Mouse (Mus musculus) liver, adult 2 months (tissue): ENCODE measurements around the gene Mrs2. TPM values are rescaled to one million over a fixed set of nuclear protein-coding genes. Genes with fewer than 3 reads are reported as not detected.

ENCODE experiments used
- DNase-seq: peaks from one replicate; pipeline ENCODE4 v3.0.0-alpha.2; 2011; ENCODE audit warnings: low read depth, low spot score; ENCODE audit errors: extremely low read depth
- H3K27ac ChIP-seq: fragments of 200-500 bp; replicated peaks from 2 replicates; pipeline ENCODE4 v1.5.1; 2012; ENCODE audit warnings: low read depth, mild to moderate bottlenecking, control low read depth, inconsistent platforms, low read length; ENCODE audit not compliant: insufficient read depth
- H3K27me3 ChIP-seq: fragments of 200-500 bp; 2 replicates; pipeline ENCODE4 v1.6.1; 2012; ENCODE audit warnings: mild to moderate bottlenecking, moderate library complexity, low read length, inconsistent platforms; ENCODE audit not compliant: control insufficient read depth, insufficient read depth
- H3K36me3 ChIP-seq: fragments of 200-500 bp; 2 replicates; pipeline ENCODE4 v1.6.1; 2012; ENCODE audit warnings: low read length, inconsistent platforms; ENCODE audit not compliant: control insufficient read depth, insufficient read depth
- H3K4me1 ChIP-seq: fragments of 200-500 bp; 2 replicates; pipeline ENCODE4 v1.6.1; 2011; ENCODE audit warnings: low read length; ENCODE audit not compliant: control insufficient read depth, insufficient read depth
- H3K4me3 ChIP-seq: fragments of 200-500 bp; 2 replicates; pipeline ENCODE4 v1.5.1; 2011; ENCODE audit warnings: low read depth, mild to moderate bottlenecking, control low read depth, low read length, moderate library complexity; ENCODE audit not compliant: insufficient read depth
- H3K79me2 ChIP-seq: fragments of 200-500 bp; 2 replicates; pipeline ENCODE4 v1.6.1; 2012; ENCODE audit warnings: inconsistent platforms, mild to moderate bottlenecking, low read length, moderate library complexity; ENCODE audit not compliant: control insufficient read depth, insufficient read depth
- H3K9ac ChIP-seq: fragments of 200-500 bp; 2 replicates; pipeline ENCODE4 v1.6.1; 2012; ENCODE audit warnings: low read depth, mild to moderate bottlenecking, control low read depth, inconsistent platforms, low read length
- CTCF ChIP-seq: fragments of 200-500 bp; IDR thresholded peaks from 2 replicates; pipeline ENCODE4 v1.5.1; 2011; ENCODE audit warnings: low read depth, low read length, control low read depth
- POLR2A ChIP-seq: fragments of 200-500 bp; IDR thresholded peaks from 2 replicates; pipeline ENCODE4 v1.6.1; 2011; ENCODE audit warnings: low read length, control low read depth; ENCODE audit not compliant: insufficient read depth; ENCODE audit errors: extremely low read depth
- WGBS: fragments of 180-500 bp; shearing (Covaris S2); methylation state at CpG from one replicate; pipeline ENCODE4 v1.1.7; 2018; 5-methylcytosine and 5-hydroxymethylcytosine counted together
- polyA plus RNA-seq: library from polyadenylated mRNA; depleted of rRNA; stranded (reverse); fragments of >200 nt; gene quantifications from 2 replicates; pipeline ENCODE4 v1.2.3, GENCODE M21; 2012; rRNA removed
- total RNA-seq: library from RNA; depleted of rRNA; stranded (reverse); fragments of >200 nt; gene quantifications from 2 replicates; pipeline ENCODE4 v1.2.3, GENCODE M21; 2014; rRNA removed

The Mrs2 gene
- total and polyA plus RNA-seq, 2 experiments: 11.3 to 18.3 TPM

GRCm38 (mm10) chr13:24938683-24939082 is 81.5 kb downstream of the Mrs2 start:
- Histone ChIP-seq H3K4me1 (peaks cover 16% of the 10 kb centered on the region), H3K9ac (0 out of 2 replicates have a peak overlapping the region, but pooled peaks have one; percentile 45), H3K27me3 (no peaks in the 10 kb centered on the region), H3K27ac (peak overlapping the region; percentile 47), H3K36me3 (no peaks in the 10 kb centered on the region), H3K79me2 (peaks cover 17% of the 10 kb centered on the region; the same call in 1 of the 2 replicates), H3K4me3 (no peak overlapping the region; the same call in 1 of the 2 replicates)
- 11% methylated on average over 9 of the region's 9 CpGs for WGBS
- TF ChIP-seq CTCF: peak; percentile 87
- TF ChIP-seq POLR2A: no peak
- peak; percentile 79 for DNase-seq

GRCm38 (mm10) chr13:24937839-24938166 is 82.4 kb downstream of the Mrs2 start:
- Histone ChIP-seq H3K27ac (peak overlapping the region; percentile 83), H3K4me1 (peaks cover 16% of the 10 kb centered on the region), H3K36me3 (no peaks in the 10 kb centered on the region), H3K79me2 (peaks cover 22% of the 10 kb centered on the region; the same call in 1 of the 2 replicates), H3K4me3 (peak overlapping the region; percentile 98), H3K9ac (peak overlapping the region; percentile 100), H3K27me3 (no peaks in the 10 kb centered on the region)
- TF ChIP-seq POLR2A (no peak), CTCF (no peak)
- peak; percentile 71 for DNase-seq
- WGBS: 3% methylated on average over 12 of the region's 12 CpGs

Other genes starting within 250 kb of the Mrs2 start
- gene BC005537, start 218.7 kb downstream of the Mrs2 start, total RNA-seq: 63.3 and 80.9 TPM in 2 replicates
- gene BC005537, start 218.7 kb downstream of the Mrs2 start, polyA plus RNA-seq: 20.3 and 23.5 TPM in 2 replicates
- 95.8 and 97.7 TPM in 2 replicates for gene Acot13, start 188.8 kb downstream of the Mrs2 start, total RNA-seq
- gene Acot13, start 188.8 kb downstream of the Mrs2 start, polyA plus RNA-seq: 96.4 and 108 TPM in 2 replicates
- gene Tdp2, start 188.7 kb downstream of the Mrs2 start, total RNA-seq: 28.9 and 29.4 TPM in 2 replicates
- 18.5 and 18.6 TPM in 2 replicates for gene Tdp2, start 188.7 kb downstream of the Mrs2 start, polyA plus RNA-seq
- gene D130043K22Rik, start 175.2 kb downstream of the Mrs2 start, total RNA-seq: 12.2 and 15.9 TPM in 2 replicates
- gene D130043K22Rik, start 175.2 kb downstream of the Mrs2 start, polyA plus RNA-seq: 3.8 and 8.1 TPM in 2 replicates
- gene Aldh5a1, start 82.7 kb downstream of the Mrs2 start, total RNA-seq: 15.0 and 18.9 TPM in 2 replicates
- gene Aldh5a1, start 82.7 kb downstream of the Mrs2 start, polyA plus RNA-seq: 15.2 and 19.8 TPM in 2 replicates
- gene Gpld1, start 77.2 kb downstream of the Mrs2 start, total RNA-seq: 154 and 156 TPM in 2 replicates
- gene Gpld1, start 77.2 kb downstream of the Mrs2 start, polyA plus RNA-seq: 88.4 and 88.9 TPM in 2 replicates
- gene Dcdc2a, start 35.6 kb upstream of the Mrs2 start, total RNA-seq: 0.83 and 0.94 TPM in 2 replicates
- gene Dcdc2a, start 35.6 kb upstream of the Mrs2 start, polyA plus RNA-seq: 0.29 TPM in 2 replicates